Mouse (Mus musculus) monocyte, adult 2 months (primary cell): ENCODE measurements around the gene Entpd7.

Source experiments
- DNase-seq, 2 experiments: peaks; one replicate each; pipeline ENCODE4 v3.0.0; 2022; ENCODE audit warnings: low spot score in 2 of 2, low read depth in 1 of 2

The Entpd7 gene

DNA sequence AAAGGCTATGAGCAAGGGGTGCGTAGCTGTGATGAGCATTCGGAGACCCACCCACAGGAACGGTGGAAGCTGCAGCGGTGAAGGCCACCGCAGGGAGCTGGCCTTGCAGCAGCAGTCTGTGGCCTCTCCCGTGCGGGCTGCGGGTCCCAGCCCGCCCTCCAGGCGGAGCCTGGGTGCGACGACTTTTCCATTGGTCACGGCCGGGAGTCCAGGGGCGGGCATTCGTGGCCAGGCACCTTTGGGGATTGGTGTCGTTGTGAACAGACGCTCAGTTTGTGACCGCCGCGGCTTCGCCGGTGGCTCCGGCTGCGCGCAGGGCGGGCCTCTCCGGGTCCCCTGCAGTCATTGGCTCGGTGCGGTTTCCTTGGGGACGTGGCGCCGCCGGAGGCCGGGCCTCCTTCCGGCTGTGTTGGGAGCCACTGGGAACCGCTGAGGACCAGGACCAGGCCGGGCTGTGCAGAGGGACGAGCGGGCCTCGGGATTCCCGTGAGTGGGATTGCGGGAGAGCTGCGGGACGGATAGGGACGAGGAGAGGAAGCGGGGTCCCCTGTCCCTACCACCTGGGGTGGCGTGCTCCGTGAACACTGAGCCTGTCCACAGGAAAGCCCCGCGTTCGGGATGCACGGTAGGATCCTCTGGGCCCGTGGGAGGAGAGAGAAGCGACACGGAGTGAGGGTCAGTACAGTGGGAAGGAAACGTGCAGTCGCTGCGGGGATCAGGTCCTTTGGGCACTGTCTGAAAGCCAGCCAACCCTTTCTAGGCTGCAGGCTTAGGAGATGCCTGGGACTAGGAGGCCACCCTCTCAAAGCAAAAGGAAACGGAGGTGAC lies at the start of gene Entpd7:
TSS of gene Entpd7 (plus strand) at position 254 of the 828 bp plus-strand sequence.
- peak; percentile 87 to 91 for DNase-seq

- no peak for DNase-seq
Observed at GRCm38 (mm10) chr19:43641833-43642232, 47.6 kb upstream of the Entpd7 start.

- DNase-seq = no peak
Observed at GRCm38 (mm10) chr19:43642843-43643242, 46.6 kb upstream of the Entpd7 start.

DNA sequence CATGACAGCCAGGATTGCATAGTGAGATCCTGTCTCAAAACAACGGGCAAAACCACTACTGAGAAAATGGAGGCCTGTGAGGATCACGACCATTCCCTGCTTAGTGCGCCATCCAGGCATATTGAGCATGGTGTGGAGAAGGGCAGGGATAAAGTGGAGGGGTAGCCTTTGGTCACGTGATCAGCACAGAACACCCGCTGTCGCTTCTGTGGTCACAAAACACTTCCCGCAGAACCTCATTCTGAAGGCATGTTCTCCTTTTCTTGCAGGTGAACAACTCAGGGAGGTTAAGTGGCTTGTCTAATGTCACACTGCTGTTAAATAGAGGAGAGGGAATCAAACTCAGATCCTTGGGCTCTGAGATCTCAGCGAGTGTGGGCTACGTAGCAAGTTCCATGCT lies 44.0 kb upstream of the Entpd7 start:
- DNase-seq = no peak

DNA sequence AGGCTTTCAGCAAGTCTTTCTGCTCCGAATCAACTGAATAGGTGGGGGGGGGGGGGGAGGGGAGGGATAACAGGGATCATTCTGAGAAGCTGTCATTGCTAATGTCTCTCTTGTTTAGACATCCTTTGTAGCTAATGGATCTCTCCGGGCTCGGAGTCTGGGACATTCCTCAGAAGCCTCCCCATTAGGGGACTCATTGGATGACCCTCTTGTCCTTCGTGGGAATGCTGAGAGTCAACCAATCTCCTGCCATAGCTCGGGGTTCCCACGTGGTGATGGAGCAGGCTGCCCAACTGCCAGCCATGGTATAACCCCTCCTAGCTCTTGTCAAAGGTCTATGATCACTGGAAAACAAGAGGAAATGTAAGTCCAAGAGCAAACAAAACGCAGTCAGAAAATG lies 42.6 kb upstream of the Entpd7 start:
- DNase-seq = no peak

GRCm38 (mm10) chr19:43647261-43647660 lies 42.2 kb upstream of the Entpd7 start:
- no peak for DNase-seq

GRCm38 (mm10) chr19:43648343-43648742 lies 41.1 kb upstream of the Entpd7 start:
- DNase-seq = peak; percentile 65 to 67

GRCm38 (mm10) chr19:43651241-43651785 lies 38.2 kb upstream of the Entpd7 start:
- no peak for DNase-seq

DNA sequence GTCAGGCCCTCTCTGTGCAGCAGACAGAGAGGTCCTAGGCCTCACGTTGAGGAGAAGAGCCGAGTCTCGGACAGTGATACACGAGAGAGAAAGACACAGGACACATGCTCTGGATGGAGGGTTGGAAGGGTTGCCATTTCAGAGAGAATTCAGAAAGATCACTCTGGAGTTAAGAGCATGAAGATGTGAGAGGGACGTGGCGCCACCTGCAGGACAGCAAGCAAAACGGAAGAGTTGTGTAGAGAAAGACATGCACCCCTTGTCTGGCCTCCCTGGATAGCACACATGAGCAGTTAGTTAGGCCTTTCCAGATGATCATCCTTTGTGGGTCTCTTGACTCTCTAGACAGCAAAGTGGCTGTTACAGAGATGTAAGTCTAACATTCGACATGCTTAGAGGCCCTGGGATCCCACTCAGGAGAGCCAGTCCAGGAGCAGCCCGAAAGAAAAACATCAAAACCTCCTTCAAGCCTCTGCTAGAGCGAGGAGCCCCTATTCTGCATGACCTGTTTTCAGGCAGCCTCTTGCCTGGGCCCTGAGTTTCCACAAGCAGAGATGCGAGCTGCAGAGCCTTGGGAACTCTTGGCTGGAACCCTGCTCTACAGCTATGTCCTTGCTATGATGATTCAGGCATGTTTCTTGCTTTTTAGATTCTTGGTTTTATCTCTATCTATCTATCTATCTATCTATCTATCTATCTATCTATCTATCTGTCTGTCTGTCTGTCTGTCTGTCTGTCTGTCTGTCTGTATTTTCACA lies 33.6 kb upstream of the Entpd7 start:
- DNase-seq = peak in 1 of 2 experiments; percentile 46

DNA sequence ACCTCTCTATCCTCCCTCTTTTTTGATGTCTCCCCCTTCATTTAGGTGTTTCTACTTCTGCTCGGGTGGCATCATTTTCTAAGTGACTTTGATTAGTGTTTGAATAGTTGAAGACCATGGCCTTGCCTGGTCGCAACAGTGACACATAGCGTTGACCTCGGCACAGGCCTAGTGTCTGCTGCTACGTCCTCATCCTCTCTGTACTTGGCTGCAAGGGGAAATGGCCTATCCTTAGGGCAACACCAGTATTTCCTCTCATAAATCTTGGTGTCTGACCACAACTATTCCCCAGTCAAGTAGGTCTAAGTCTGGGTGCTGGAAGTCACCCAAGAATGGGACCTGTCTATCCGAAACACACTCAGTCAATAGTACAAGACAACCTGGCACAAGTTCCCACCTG lies 29.8 kb upstream of the Entpd7 start:
- DNase-seq = no peak

GRCm38 (mm10) chr19:43660774-43661173 lies 28.7 kb upstream of the Entpd7 start:
- no peak for DNase-seq

GRCm38 (mm10) chr19:43662176-43662967 lies 27.1 kb upstream of the Entpd7 start:
- DNase-seq = no peak

- DNase-seq = no peak
Observed at GRCm38 (mm10) chr19:43663471-43663870, 26.0 kb upstream of the Entpd7 start.

DNA sequence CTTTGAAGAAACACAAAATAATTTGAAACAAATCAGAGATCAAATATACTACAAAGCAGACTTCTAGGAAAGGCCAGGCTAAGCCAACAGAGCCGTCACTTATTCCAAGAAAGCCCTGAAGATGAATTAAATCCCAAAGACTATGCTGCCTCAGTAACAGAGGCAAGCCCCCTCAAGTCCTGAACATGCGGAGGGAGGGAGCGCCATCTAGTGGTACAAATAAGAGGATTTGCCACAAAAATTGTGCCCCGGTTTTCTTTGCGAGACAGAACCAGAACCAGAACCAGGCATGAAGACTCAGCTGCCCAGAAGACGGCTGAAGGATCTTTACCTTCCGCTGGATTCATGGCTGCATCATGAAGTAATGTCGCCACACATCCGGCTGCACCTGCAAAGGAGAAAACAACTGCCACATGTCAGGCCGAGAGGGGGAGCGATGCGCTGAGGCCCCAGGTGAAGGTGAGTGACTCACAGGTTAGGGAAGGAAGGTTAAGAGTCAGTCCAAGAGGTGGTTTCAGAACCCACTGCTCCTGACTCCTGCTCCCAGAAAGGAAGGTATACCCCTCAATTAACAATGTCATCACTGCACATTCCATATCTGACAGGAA lies 23.9 kb upstream of the Entpd7 start:
- DNase-seq = no peak

DNA sequence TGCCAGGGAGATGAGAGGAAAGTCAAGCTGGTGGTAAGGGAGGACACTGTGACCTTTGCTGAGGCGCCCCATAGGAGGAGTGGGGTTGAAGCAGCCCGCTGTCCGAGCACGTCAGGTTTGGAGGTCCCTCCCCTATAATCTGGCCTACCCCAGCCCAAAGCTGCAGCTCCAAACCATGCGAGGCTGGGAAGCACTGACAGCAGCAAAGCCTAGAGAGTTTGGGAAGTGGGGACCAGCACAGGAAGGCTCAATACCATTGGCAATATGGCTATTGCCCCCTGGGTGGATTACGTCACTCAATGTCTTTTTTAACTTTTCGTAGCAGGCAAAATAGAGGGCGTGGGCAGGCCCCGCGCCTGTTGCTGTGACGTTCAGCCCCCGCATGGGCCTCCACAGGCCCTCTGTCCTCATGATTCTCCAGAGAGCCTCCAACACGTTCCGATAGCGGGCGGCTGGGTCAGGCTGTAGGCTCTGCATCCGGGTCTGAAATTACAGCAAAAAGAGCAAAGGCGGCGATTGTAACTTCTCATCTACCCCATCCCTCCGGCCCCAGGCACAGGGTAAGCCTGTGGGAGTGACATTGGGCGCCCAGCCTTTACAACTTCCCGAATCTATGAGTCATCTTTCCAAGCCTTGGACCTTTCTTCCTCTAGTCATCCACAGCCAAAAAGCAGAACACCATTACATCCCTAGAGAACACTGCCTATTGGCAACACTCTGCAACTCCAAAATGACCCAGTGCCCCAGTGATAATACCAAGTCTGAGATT lies 22.6 kb upstream of the Entpd7 start:
- DNase-seq = peak in 1 of 2 experiments; percentile 30

DNA sequence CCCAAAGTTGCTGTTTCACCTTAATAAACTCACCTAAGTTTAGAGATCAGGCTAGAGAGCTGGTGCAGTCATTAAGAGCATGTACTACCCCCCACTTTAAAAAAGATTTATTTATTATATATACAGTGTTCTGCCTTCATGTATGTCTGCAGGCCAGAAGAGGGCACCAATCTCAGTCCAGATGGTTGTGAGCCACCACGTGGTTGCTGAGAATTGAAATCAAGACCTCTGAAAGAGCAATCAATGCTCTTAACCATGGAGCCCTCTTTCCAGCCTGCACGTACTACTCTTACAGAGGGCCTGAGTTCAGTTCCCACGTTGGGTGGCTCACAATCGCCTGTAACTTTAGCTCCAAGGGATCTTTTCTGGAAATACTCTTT lies 22.1 kb upstream of the Entpd7 start:
- DNase-seq = no peak

GRCm38 (mm10) chr19:43669136-43669759 lies 20.2 kb upstream of the Entpd7 start:
- DNase-seq = peak in 1 of 2 experiments; percentile 45

DNA sequence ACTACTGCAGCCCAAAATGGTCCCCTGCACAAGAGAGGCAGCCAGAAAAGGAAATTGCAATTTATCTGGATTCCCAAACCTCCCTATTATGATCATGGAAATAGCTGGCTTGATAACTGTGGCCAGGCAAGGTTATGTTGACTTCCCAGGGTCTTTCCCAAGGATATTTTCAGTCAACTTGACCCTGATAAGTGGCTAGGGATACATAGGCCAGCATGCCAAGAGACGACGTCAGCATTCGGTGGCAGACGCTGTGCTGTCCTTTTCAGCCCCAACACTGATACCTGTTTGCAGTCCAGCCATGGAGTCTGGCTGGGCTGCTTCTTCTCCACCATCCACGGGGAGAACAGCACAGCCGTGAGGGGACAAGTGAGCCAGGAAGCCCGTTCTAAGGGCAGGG lies 18.4 kb upstream of the Entpd7 start:
- no peak for DNase-seq

- no peak for DNase-seq
Observed at GRCm38 (mm10) chr19:43673513-43674315, 15.8 kb upstream of the Entpd7 start.
